Mouse (Mus musculus): ENCODE measurements around the gene Nckap5. TPM values are rescaled to one million over a fixed set of nuclear protein-coding genes. Genes with fewer than 3 reads are reported as not detected.
A peak's percentile ranks its signal among the peaks of the same experiment; 100 is the strongest.
"Not testable (repeated sequence)": the region's sequence is repeated elsewhere in the genome, so short reads cannot be mapped to it uniquely, and the experiment has no call there.

Gene Nckap5
- polyA plus RNA-seq, 1 experiment from 2014 or later, result 35.6 TPM

GRCm38 (mm10) chr1:126817381-126818034 is 13.1 kb downstream of the Nckap5 start:
- no peaks in the 10 kb centered on the region for H3K36me3 ChIP-seq
- peak overlapping the region; percentile 47; the same call in 1 of the 2 replicates for H3K27ac ChIP-seq (replicated peaks)
- no peak overlapping the region for H3K4me3 ChIP-seq
- no peaks in the 10 kb centered on the region for H3K9me3 ChIP-seq (replicated peaks)
- no peak for DNase-seq (ENCODE audit: low spot score)
- H3K4me1 ChIP-seq, result peaks cover 9% of the 10 kb centered on the region
- no peaks in the 10 kb centered on the region for H3K27me3 ChIP-seq (ENCODE audit: low read depth, poor library complexity, severe bottlenecking)
- WGBS, result 44% methylated on average over 9 of the region's 9 CpGs

- Histone ChIP-seq H3K27me3 (ENCODE audit: low read depth, poor library complexity, severe bottlenecking) (no peaks in the 10 kb centered on the region), H3K4me1 (peaks cover 5% of the 10 kb centered on the region; the same call in 1 of the 2 replicates), H3K36me3 (no peaks in the 10 kb centered on the region), H3K27ac (replicated peaks) (peak overlapping the region; percentile 29; the same call in 1 of the 2 replicates), H3K9me3 (replicated peaks) (no peaks in the 10 kb centered on the region), H3K4me3 (no peak overlapping the region)
- DNase-seq (ENCODE audit: low spot score), result no peak
- WGBS, result 69% methylated on average over 3 of the region's 3 CpGs
These were observed 23.5 kb downstream of the Nckap5 start for GRCm38 (mm10) chr1:126806994-126807611.

GRCm38 (mm10) chr1:126806548-126806947 is 24.1 kb downstream of the Nckap5 start:
- peaks cover 5% of the 10 kb centered on the region; the same call in 1 of the 2 replicates for H3K4me1 ChIP-seq
- H3K36me3 ChIP-seq, result no peaks in the 10 kb centered on the region
- no peaks in the 10 kb centered on the region for H3K9me3 ChIP-seq (replicated peaks)
- H3K27ac ChIP-seq (replicated peaks), result no peak overlapping the region
- no peak for DNase-seq (ENCODE audit: low spot score)
- WGBS, result 86% methylated on average over 7 of the region's 7 CpGs
- no peak overlapping the region for H3K4me3 ChIP-seq
- no peaks in the 10 kb centered on the region for H3K27me3 ChIP-seq (ENCODE audit: low read depth, poor library complexity, severe bottlenecking)

GRCm38 (mm10) chr1:126802405-126802804 is 28.2 kb downstream of the Nckap5 start:
- Histone ChIP-seq H3K4me3 (no peak overlapping the region), H3K9me3 (replicated peaks) (no peaks in the 10 kb centered on the region), H3K36me3 (no peaks in the 10 kb centered on the region), H3K4me1 (peaks cover 5% of the 10 kb centered on the region; the same call in 1 of the 2 replicates), H3K27ac (replicated peaks) (no peak overlapping the region), H3K27me3 (ENCODE audit: low read depth, poor library complexity, severe bottlenecking) (no peaks in the 10 kb centered on the region)
- whole genome bisulfite sequencing, result 84% methylated on average over 3 of the region's 3 CpGs
- DNase-seq (ENCODE audit: low spot score), result peak; percentile 8

- DNase-seq (ENCODE audit: low spot score), result no peak
- 86% methylated on average over 8 of the region's 8 CpGs for WGBS
- no peaks in the 10 kb centered on the region for H3K36me3 ChIP-seq
These were observed 28.9 kb downstream of the Nckap5 start for GRCm38 (mm10) chr1:126801706-126802105.

GRCm38 (mm10) chr1:126799379-126799798 is 31.2 kb downstream of the Nckap5 start:
- Histone ChIP-seq H3K27me3 (ENCODE audit: low read depth, poor library complexity, severe bottlenecking) (no peaks in the 10 kb centered on the region), H3K27ac (replicated peaks) (no peak overlapping the region; the same call in 1 of the 2 replicates), H3K9me3 (replicated peaks) (no peaks in the 10 kb centered on the region), H3K4me1 (no peaks in the 10 kb centered on the region; the same call in 1 of the 2 replicates), H3K36me3 (no peaks in the 10 kb centered on the region), H3K4me3 (no peak overlapping the region)
- DNase-seq (ENCODE audit: low spot score), result no peak
- 91% methylated on average over 11 of the region's 11 CpGs for WGBS

More at GRCm38 (mm10) chr1:126801706-126802105, 28.9 kb downstream of the Nckap5 start:
- H3K27me3 ChIP-seq (ENCODE audit: low read depth, poor library complexity, severe bottlenecking), result no peaks in the 10 kb centered on the region
- H3K4me1 ChIP-seq, result no peaks in the 10 kb centered on the region; the same call in 1 of the 2 replicates
- H3K9me3 ChIP-seq (replicated peaks), result no peaks in the 10 kb centered on the region
- H3K27ac ChIP-seq (replicated peaks), result no peak overlapping the region
- no peak overlapping the region for H3K4me3 ChIP-seq

GRCm38 (mm10) chr1:126780354-126780941 is 50.2 kb downstream of the Nckap5 start:
- not testable (repeated sequence) for DNase-seq (ENCODE audit: low spot score); H3K27ac ChIP-seq (replicated peaks); H3K36me3 ChIP-seq; H3K4me1 ChIP-seq; H3K4me3 ChIP-seq; H3K9me3 ChIP-seq (replicated peaks); H3K27me3 ChIP-seq (ENCODE audit: low read depth, poor library complexity, severe bottlenecking)
- no CpG with 5 or more reads among the region's 2 CpGs for WGBS

- H3K27me3 ChIP-seq (ENCODE audit: low read depth, poor library complexity, severe bottlenecking); H3K9me3 ChIP-seq (replicated peaks); H3K36me3 ChIP-seq; H3K4me3 ChIP-seq; DNase-seq (ENCODE audit: low spot score); H3K4me1 ChIP-seq; H3K27ac ChIP-seq (replicated peaks): not testable (repeated sequence)
- WGBS, result no CpG with 5 or more reads among the region's 6 CpGs
These were observed 56.7 kb downstream of the Nckap5 start for GRCm38 (mm10) chr1:126773947-126774346.

- DNase-seq (ENCODE audit: low spot score), result no peak
- Histone ChIP-seq H3K27ac (replicated peaks) (peak overlapping the region; percentile 79), H3K4me3 (no peak overlapping the region), H3K27me3 (ENCODE audit: low read depth, poor library complexity, severe bottlenecking) (peaks cover 19% of the 10 kb centered on the region), H3K36me3 (no peaks in the 10 kb centered on the region), H3K9me3 (replicated peaks) (no peaks in the 10 kb centered on the region), H3K4me1 (peaks cover 52% of the 10 kb centered on the region)
- 30% methylated on average over 1 of the region's 1 CpGs for WGBS
These were observed 63.6 kb downstream of the Nckap5 start for GRCm38 (mm10) chr1:126766971-126767370.

- Histone ChIP-seq H3K36me3 (no peaks in the 10 kb centered on the region), H3K4me1 (peaks cover 66% of the 10 kb centered on the region), H3K4me3 (no peak overlapping the region), H3K27me3 (ENCODE audit: low read depth, poor library complexity, severe bottlenecking) (peaks cover 33% of the 10 kb centered on the region), H3K27ac (replicated peaks) (peak overlapping the region; percentile 79), H3K9me3 (replicated peaks) (no peaks in the 10 kb centered on the region)
- WGBS, result 32% methylated on average over 6 of the region's 6 CpGs
- DNase-seq (ENCODE audit: low spot score), result peak; percentile 80
These were observed 65.0 kb downstream of the Nckap5 start for GRCm38 (mm10) chr1:126765506-126766170.

- Histone ChIP-seq H3K27ac (replicated peaks) (peak overlapping the region; percentile 79), H3K4me1 (peaks cover 68% of the 10 kb centered on the region), H3K4me3 (no peak overlapping the region), H3K36me3 (no peaks in the 10 kb centered on the region), H3K27me3 (ENCODE audit: low read depth, poor library complexity, severe bottlenecking) (peaks cover 45% of the 10 kb centered on the region), H3K9me3 (replicated peaks) (no peaks in the 10 kb centered on the region)
- DNase-seq (ENCODE audit: low spot score), result no peak
- WGBS, result 68% methylated on average over 3 of the region's 3 CpGs
These were observed 66.4 kb downstream of the Nckap5 start for GRCm38 (mm10) chr1:126764201-126764600.

- H3K27ac ChIP-seq (replicated peaks), result peak overlapping the region; percentile 79; the same call in 1 of the 2 replicates
- WGBS, result 90% methylated on average over 2 of the region's 2 CpGs
- H3K4me3 ChIP-seq, result no peak overlapping the region
- DNase-seq (ENCODE audit: low spot score), result no peak
- peaks cover 50% of the 10 kb centered on the region for H3K27me3 ChIP-seq (ENCODE audit: low read depth, poor library complexity, severe bottlenecking)
- H3K9me3 ChIP-seq (replicated peaks), result no peaks in the 10 kb centered on the region
- no peaks in the 10 kb centered on the region for H3K36me3 ChIP-seq
- peaks cover 68% of the 10 kb centered on the region for H3K4me1 ChIP-seq
These were observed 67.4 kb downstream of the Nckap5 start for GRCm38 (mm10) chr1:126763192-126763591.

All from midbrain, embryonic 10.5 days (tissue).